Mouse (Mus musculus) MEL (cell line): ENCODE results near the gene Pom121.

Source experiments
- CTCF ChIP-seq, 3 experiments: IDR thresholded peaks in 2 of 3; conservative IDR thresholded peaks in 1 of 3; 2 replicates each; pipeline ENCODE4 v1.5.1; 2011 to 2012; ENCODE audit warnings: low read length in 3 of 3, low read depth in 2 of 3, mild to moderate bottlenecking in 2 of 3, improper control_type of control experiment in 1 of 3, inconsistent platforms in 1 of 3, mixed read lengths in 1 of 3, moderate library complexity in 1 of 3; ENCODE audit not compliant: control insufficient read depth in 1 of 3, insufficient read depth in 1 of 3, poor library complexity in 1 of 3, severe bottlenecking in 1 of 3
- ELF1 ChIP-seq: IDR thresholded peaks from 2 replicates; pipeline ENCODE4 v1.6.1; 2014; ENCODE audit warnings: low read depth, mild to moderate bottlenecking, inconsistent platforms, low read length, improper control_type of control experiment, moderate library complexity
- EP300 ChIP-seq, 2 experiments: IDR thresholded peaks; 2 replicates each; pipeline ENCODE4 v1.6.1; 2011; ENCODE audit warnings: improper control_type of control experiment in 2 of 2, low read length in 2 of 2, low read depth in 1 of 2, mild to moderate bottlenecking in 1 of 2
- GABPA ChIP-seq: IDR thresholded peaks from 2 replicates; pipeline ENCODE4 v1.6.1; 2012; ENCODE audit warnings: low read depth, mild to moderate bottlenecking, inconsistent platforms, low read length, improper control_type of control experiment, moderate library complexity
- GATA1 ChIP-seq: IDR thresholded peaks from 2 replicates; pipeline ENCODE4 v1.6.1; 2011; ENCODE audit warnings: low read depth, low read length, improper control_type of control experiment
- MAFK ChIP-seq: IDR thresholded peaks from 2 replicates; pipeline ENCODE4 v1.6.1; 2011; ENCODE audit warnings: low read depth, mild to moderate bottlenecking, low read length, improper control_type of control experiment, borderline replicate concordance
- MYC ChIP-seq: IDR thresholded peaks from 2 replicates; pipeline ENCODE4 v1.6.1; 2011; ENCODE audit warnings: low read depth, mild to moderate bottlenecking, low read length, improper control_type of control experiment, moderate library complexity
- POLR2A ChIP-seq, 2 experiments: IDR thresholded peaks; 2 replicates each; pipeline ENCODE4 v1.6.1; 2011 to 2012; ENCODE audit warnings: low read length in 2 of 2, mild to moderate bottlenecking in 2 of 2, control low read depth in 1 of 2, improper control_type of control experiment in 1 of 2, low read depth in 1 of 2, moderate library complexity in 1 of 2; ENCODE audit not compliant: control insufficient read depth in 1 of 2, insufficient read depth in 1 of 2, poor library complexity in 1 of 2
- USF2 ChIP-seq, 2 experiments: IDR thresholded peaks; 2 replicates each; pipeline ENCODE4 v1.6.1; 2011 to 2012; ENCODE audit warnings: improper control_type of control experiment in 2 of 2, low read length in 2 of 2, borderline replicate concordance in 1 of 2, inconsistent platforms in 1 of 2, low read depth in 1 of 2, mild to moderate bottlenecking in 1 of 2; ENCODE audit not compliant: insufficient read depth in 1 of 2
- ZC3H11A ChIP-seq: IDR thresholded peaks from 2 replicates; pipeline ENCODE4 v1.6.1; 2012; ENCODE audit warnings: low read depth, mild to moderate bottlenecking, inconsistent platforms, low read length, improper control_type of control experiment

DNA sequence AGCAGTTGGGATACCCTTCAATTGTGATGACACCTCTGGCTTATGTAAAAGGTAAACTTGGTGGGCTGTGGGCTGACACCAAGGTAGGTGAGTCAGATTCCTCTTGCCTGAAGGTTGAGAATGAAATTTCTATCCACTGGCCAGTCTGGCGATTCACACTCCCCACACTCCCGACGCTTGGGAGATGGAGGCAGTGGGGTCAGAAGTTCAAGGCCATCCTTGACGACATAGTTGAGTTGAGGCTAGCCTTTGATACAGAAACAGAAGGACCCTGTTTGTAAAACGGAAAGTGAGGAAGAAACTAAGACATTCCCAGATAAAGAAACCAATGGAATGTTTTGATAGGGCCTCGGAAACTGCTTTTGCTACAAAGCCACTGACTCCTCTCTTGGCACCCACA is 5.0 kb upstream of the Pom121 start:
- TF ChIP-seq MYC (no peak), GATA1 (no peak), ZC3H11A (no peak), EP300 (IDR thresholded peaks at IDR 0.05; ENCODE audit: low read depth in 1 of 2, low read length in 2 of 2) (no peak), ELF1 (no peak), CTCF (IDR thresholded peaks at IDR 0.05 in 2 of 3, conservative IDR thresholded peaks at IDR 0.05 in 1 of 3; ENCODE audit: control insufficient read depth in 1 of 3, insufficient read depth in 1 of 3, low read depth in 2 of 3, low read length in 3 of 3, poor library complexity in 1 of 3, severe bottlenecking in 1 of 3) (no peak), USF2 (IDR thresholded peaks at IDR 0.05; ENCODE audit: borderline replicate concordance in 1 of 2, insufficient read depth in 1 of 2, low read depth in 1 of 2, low read length in 2 of 2) (no peak), POLR2A (IDR thresholded peaks at IDR 0.05; ENCODE audit: control insufficient read depth in 1 of 2, insufficient read depth in 1 of 2, low read depth in 1 of 2, low read length in 2 of 2, poor library complexity in 1 of 2) (no peak), MAFK (no peak), GABPA (no peak)
